9 mouse cellular contexts compared by ENCODE assay signal in genomic region chr14:19904031-19904430, GRCm38 (mm10).
DNase-seq lines count a peak whose midpoint lies in the region; ATAC-seq lines count a peak whose summit lies in the region.
"Had no signal": no experiment of that assay in that cellular context is flagged by ENCODE, and none has a peak within 500 bp of the region (broad histone marks: within the 10 kb centered on the region; RNA-seq: fewer than 3 reads in every experiment).

No protein-coding gene starts in this region.

- peak; percentile 11 for DNase-seq in adrenal gland, postnatal 10 days
- no peak for DNase-seq in adrenal gland, postnatal 25 days
- DNase-seq in layer of hippocampus, adult 9-11 months = peak; percentile 27
- DNase-seq in layer of hippocampus, adult 11-12 months (ENCODE audit: low spot score) = no peak
- no peak for DNase-seq in c-Kit-positive CD71-positive TER-119-positive erythroid progenitor cells, embryonic 14.5 days (ENCODE audit: low spot score)
- DNase-seq in right cerebral cortex, postnatal 14 days = no peak

- peak; percentile 83 for ATAC-seq in granulocyte monocyte progenitor cell, adult 5-6 weeks (replicated peaks; ENCODE audit: poor library complexity, severe bottlenecking)
- ATAC-seq in megakaryocyte, adult 5-6 weeks (ENCODE audit: poor library complexity, severe bottlenecking) = 0 out of 2 replicates have a peak, but pooled peaks have one; percentile 27
- ATAC-seq: inflammation-experienced regulatory T-cells, adult 6 months had no signal

Comparison
In these comparisons a context has a peak if more than half of its experiments do, and no peak if none do; other contexts are left out.
1. DNase-seq: peak in adrenal gland, postnatal 10 days (single experiment) and layer of hippocampus, adult 9-11 months (single experiment); none in adrenal gland, postnatal 25 days (single experiment), layer of hippocampus, adult 11-12 months (single experiment), c-Kit-positive CD71-positive TER-119-positive erythroid progenitor cells, embryonic 14.5 days (single experiment) and right cerebral cortex, postnatal 14 days (single experiment).